In the genomic region with DNA sequence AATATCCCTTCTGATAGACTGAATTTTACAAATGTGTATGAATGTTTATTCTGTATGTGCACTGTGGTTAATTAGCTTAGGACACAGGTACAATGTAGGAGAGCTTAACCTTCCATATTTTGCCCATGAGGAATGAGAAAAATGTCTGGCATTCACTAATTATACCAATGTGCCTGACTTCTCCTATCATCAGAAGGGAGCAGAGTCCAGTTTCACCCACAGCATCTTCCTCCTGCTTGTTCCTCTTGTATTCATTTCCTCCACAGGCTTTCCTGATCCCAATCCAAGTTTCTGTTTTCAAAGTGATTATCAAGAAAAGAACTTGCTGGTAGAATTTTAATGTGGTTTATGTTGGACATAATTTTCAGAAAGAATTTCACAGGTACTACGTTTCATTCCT, we compare ENCODE assay signal across 27 mouse cellular contexts.
"Had no signal": no experiment of that assay in that cellular context is flagged by ENCODE, and none has a peak within 500 bp of the region (broad histone marks: within the 10 kb centered on the region; RNA-seq: fewer than 3 reads in every experiment).

No protein-coding gene starts in this region.

- H3K36me3 ChIP-seq: heart, embryonic 10.5 days; heart, embryonic 12.5 days; hindbrain, embryonic 10.5 days; hindbrain, embryonic 12.5 days; intestine, embryonic 15.5 days; kidney, embryonic 15.5 days; limb, embryonic 10.5 days; limb, embryonic 12.5 days; liver, embryonic 13.5 days; liver, embryonic 15.5 days had no signal

- H3K27me3 ChIP-seq: heart, embryonic 12.5 days; hindbrain, embryonic 12.5 days; intestine, embryonic 15.5 days; kidney, embryonic 15.5 days; limb, embryonic 12.5 days; liver, embryonic 13.5 days; liver, embryonic 15.5 days had no signal

- H3K27ac ChIP-seq: gastrocnemius, adult 2 months; heart, embryonic 10.5 days; hindbrain, embryonic 10.5 days; hindbrain, embryonic 12.5 days; hindbrain, embryonic 14.5 days; intestine, embryonic 15.5 days; kidney, embryonic 15.5 days; kidney, postnatal 0 days; layer of hippocampus, adult 2 months; left cerebral cortex, adult 2 months; limb, embryonic 10.5 days; limb, embryonic 12.5 days; liver, embryonic 13.5 days; liver, embryonic 15.5 days had no signal

- H3K4me3 ChIP-seq: gastrocnemius, adult 2 months; heart, embryonic 10.5 days; heart, embryonic 12.5 days; hindbrain, embryonic 10.5 days; hindbrain, embryonic 12.5 days; intestine, embryonic 15.5 days; kidney, embryonic 15.5 days; layer of hippocampus, adult 2 months; left cerebral cortex, adult 2 months; limb, embryonic 10.5 days; limb, embryonic 12.5 days; liver, embryonic 13.5 days; liver, embryonic 15.5 days had no signal

- H3K4me1 ChIP-seq: heart, embryonic 10.5 days; heart, embryonic 12.5 days; hindbrain, embryonic 10.5 days; hindbrain, embryonic 12.5 days; intestine, embryonic 15.5 days; kidney, embryonic 15.5 days; limb, embryonic 10.5 days; limb, embryonic 12.5 days; liver, embryonic 13.5 days; liver, embryonic 15.5 days had no signal

- ATAC-seq: hindbrain, embryonic 16.5 days; inflammation-experienced regulatory T-cells, adult 6 months; intestine, embryonic 15.5 days; intestine, postnatal 0 days had no signal

- DNase-seq: gastrocnemius, adult 2 months; gastrocnemius, postnatal 10 days; gastrocnemius, postnatal 25 days; heart, postnatal 10 days; heart, postnatal 4 days; kidney, postnatal 25 days; kidney, postnatal 4 days; layer of hippocampus, adult 9-11 months; layer of hippocampus, postnatal 36 days; liver; liver, embryonic 13.5 days had no signal
